Mouse (Mus musculus) liver (tissue): Measurements from ENCODE around the gene Dnah11.

ENCODE experiments used
- DNase-seq: peaks from one replicate; pipeline ENCODE4 v3.0.0-alpha.2; 2020; ENCODE audit warnings: mixed read lengths

The Dnah11 gene

GRCm38 (mm10) chr12:118084806-118085205, 114.0 kb downstream of the Dnah11 start:
- DNase-seq, result no peak

DNA sequence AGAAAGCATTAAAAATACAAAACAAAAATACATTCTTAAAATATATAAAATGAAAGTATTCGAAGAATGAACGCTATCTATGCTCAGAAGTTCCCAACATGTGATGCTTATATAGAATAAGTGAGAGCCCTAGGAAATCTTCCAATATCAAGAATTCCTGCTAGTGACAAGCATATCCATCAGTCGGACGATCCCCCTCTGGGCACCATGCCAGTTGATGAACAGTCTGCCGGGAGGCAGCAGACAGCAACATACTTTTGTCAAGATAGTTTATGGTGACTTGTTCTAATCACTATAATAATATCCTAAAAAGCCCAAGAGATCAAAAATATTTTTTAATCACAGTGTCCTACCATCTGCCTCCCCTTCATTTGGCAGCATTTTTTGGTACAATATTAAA, 114.7 kb downstream of the Dnah11 start:
- DNase-seq, result peak; percentile 18

DNA sequence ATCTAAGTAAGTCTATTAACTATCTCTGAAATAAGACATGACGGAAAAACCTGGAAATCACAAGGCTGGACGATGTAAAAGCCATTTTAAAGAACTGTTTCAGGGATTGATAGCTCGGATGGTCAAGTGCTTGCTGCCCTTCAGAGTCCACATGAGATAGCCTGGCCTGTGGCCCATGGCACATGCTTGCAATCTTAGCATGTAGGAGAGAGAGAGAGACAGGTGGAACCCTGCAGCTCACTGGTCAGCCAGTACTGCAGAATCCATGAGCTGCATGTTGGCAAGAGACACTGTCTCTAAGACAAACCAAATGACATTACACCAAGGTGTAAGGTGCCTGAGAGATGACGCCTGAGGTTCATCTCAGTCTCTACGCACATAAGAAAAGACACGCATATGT, 118.4 kb downstream of the Dnah11 start:
- no peak for DNase-seq

DNA sequence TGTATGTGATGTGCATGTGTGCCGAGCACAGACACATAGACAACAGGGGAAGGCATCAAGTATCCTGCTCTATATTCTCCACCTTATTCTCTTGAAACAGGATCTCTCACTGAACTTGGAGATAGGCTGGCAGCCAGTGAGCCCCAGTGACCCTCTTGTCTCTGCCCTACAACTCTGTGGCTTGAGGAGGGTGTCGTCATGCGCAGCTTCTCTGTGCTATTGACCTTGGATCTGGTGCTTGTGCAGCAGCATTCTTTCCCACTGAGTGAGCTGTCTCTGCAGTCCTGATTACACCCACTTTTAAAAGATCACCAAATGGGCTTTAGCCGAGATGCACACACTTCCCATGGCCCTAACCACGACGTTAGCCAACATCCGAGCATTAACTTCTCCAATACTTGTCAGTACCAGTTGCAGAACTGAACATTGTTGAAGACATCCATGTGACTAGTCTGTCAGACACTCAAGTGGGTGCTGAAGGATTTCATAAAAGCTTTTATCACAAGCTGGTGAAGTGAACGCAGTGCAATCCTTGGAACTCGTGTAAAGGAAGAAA, 120.3 kb downstream of the Dnah11 start:
- DNase-seq, result no peak

DNA sequence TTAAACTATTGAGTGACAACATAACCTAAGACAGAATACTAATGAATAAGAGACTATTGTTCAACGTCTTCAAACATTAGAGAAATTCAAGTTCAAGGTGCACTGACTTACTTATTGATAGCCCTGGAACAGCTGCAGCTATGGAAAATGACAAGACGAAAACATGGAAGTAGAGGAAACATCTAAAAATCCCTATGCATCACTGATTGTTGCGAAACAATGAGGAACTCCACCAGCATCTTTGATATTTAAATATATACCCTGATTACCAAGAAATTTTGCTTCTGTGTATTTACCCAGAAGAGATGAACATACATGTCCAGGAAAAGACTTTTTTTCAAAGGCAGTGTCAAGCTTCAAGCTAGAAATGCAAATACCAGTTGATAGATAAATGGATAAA, 122.0 kb downstream of the Dnah11 start:
- no peak for DNase-seq

DNA sequence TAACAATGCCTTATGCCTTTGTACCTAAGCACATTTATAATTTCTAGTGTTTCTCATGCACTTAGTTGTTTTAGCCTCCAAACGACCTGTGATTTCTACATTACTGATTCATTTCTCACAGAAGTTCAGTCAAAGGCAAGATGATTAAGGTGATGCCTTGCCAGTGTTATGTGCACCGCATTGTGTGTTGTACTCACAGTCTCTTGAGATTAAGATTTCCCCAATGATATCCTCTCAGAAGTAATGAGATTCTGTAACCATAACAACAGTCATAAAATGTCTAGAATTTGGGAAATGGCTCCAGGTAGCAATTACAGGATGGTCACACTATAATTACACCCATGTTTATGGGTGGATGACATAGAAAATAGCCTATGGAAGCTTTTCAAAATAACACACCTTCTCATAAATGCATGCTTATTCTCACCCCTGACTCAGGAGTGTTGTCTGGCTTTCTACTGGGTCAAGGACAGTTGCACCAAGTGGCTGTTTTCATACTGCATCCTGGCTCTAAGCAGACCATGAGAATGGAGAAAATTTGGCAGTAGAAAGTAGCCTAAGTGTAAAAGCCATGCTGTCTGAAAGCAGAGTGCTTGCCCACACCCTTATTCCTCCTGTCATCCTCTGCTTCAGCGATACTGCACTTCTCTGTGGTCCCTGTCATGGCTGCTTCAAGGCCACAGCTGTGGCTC, 126.5 kb downstream of the Dnah11 start:
- DNase-seq, result no peak

DNA sequence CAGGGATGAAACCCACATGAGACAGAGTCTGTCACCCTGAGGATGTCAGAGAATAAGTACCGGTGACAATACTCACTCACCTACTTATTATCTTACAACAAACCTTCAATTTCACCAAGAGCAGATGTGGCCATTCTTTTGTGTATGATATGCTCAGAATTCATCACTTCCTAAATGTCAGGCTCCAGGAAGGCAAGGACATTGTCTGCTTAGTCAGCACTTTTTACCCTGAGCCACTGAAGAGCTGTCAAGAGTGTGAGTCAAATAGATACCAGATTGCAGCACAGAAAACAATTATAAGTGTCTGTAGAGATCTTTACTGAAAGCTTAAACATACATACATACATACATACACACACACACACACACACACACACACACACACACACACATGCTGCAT, 127.2 kb downstream of the Dnah11 start:
- no peak for DNase-seq

GRCm38 (mm10) chr12:118068785-118069184, 130.1 kb downstream of the Dnah11 start:
- DNase-seq, result no peak

GRCm38 (mm10) chr12:118062343-118062742, 136.5 kb downstream of the Dnah11 start:
- no peak for DNase-seq

GRCm38 (mm10) chr12:118056876-118057275, 142.0 kb downstream of the Dnah11 start:
- no peak for DNase-seq

DNA sequence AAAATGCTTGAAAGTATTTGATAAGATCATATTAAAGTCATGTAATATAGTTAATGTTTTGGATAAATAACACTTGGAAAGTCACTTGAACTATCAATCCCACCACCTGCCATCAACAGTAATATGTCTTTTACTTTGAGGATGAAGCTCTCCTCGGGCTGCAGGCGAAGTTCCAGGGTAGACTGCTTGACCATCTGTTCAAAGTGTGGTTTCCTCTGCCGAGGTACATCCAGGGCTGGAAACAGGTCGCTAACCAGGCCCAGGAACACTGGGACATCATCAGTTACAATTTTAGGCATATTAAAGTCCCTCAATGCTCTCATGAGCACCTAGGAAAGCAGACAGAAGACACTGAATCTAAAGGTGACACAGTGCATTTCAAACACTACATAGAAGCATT, 153.5 kb downstream of the Dnah11 start:
- DNase-seq, result no peak

DNA sequence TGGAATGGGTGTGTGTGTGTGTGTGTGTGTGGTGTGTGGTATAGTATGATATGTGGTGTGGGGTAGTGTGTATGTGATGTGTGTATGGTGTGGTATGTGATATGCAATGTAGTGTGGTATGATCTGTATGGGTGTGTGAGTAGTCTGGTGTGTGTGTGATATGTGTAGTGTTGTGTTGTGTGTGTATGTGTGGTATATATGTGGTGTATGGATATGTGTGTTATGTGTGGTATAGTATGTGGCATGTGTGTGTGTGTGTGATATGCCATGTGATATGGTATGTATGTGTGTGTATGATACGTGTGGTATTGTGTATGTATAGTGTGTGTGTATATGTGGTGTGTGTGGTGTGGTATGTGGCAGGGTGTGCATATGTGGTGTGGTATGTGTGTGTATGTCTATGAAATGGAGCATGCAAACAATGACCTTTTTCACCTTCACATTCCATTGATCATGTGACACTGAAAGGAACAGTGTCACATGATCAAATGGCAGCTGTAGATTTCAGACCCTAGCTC, 155.7 kb downstream of the Dnah11 start:
- DNase-seq, result no peak

GRCm38 (mm10) chr12:118042196-118042595, 156.6 kb downstream of the Dnah11 start:
- no peak for DNase-seq

DNA sequence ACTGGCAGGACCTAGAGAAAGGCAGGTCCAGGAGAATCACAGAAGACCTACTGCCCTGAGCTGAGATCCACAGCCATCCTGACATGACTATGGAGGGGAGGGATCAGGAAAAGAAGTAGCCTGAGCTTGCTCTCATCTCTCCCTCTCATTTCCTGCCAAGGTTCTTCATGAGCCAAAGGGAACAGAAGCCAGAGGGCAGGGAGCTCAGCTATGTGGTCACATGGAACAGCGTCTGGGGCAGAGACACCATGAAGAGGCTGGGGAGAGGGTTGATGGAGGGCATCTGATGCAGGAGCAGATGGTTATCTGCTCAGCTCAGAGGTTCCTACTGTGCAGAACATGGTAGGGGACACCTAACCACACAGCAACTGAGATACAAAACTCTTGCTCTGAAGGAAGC, 163.9 kb downstream of the Dnah11 start:
- DNase-seq, result no peak

DNA sequence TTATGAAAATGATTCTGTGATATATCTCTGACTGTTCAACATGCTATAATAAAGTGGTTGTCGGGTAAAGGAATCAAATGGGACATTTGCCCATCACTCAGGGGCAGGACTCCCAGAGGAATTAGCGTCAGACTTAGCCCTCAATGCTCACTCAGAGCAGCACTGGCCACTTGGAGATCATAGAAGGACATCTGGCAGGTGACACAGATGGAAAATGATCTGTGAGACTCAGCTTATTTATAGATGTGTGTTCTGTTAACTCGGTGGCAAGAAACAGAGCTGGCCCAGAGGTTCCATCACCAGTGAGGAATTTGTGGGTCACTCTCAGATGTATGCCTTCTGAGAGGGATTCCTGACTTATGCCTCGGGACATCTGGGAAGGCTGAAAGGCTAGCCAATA, 173.1 kb downstream of the Dnah11 start:
- no peak for DNase-seq

GRCm38 (mm10) chr12:118018936-118019335, 179.9 kb downstream of the Dnah11 start:
- DNase-seq, result no peak

DNA sequence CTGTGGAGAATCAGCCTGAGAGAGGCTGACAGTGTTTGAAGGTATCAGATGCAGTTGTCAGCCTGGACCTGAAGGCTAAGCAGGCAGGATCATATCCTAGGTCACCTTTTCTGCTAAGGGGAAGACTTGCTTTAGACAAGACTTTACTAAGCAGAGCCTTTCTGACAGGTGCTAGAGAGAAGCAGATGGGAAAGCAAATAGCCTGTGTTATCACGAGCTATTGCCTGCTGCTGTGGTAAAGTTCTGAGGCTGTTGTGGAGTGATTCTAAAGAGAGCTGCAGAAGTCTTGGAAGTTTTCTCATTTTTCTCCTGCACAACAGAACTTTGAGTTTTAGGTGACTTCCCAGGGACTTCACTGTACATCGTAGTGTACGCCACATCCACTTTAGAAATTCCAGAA, 185.0 kb downstream of the Dnah11 start:
- no peak for DNase-seq

GRCm38 (mm10) chr12:118011921-118012320, 186.9 kb downstream of the Dnah11 start:
- DNase-seq, result no peak

DNA sequence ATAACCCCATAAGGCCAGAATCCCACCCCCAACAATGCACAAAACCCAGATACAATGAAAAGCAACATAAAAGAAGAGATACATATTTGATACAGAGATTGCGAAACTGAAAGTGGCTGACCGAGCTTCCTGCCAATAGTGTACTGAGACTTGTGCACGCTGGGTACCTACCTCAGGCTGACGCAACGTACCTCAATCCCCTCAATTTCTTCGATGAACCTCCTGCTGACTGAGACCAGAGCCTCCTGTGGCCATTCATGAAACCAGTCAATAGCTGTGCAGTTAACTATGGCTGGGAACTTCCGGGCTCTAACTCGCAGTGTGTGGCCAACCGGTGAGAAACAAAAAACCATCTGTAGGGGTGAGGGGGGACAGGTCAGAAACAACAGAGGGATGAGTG, 203.9 kb downstream of the Dnah11 start:
- DNase-seq, result no peak

- DNase-seq, result peak; percentile 77
Observed at GRCm38 (mm10) chr12:117993499-117993898, 205.3 kb downstream of the Dnah11 start.

- DNase-seq, result no peak
Observed at GRCm38 (mm10) chr12:117989018-117989828, 209.6 kb downstream of the Dnah11 start.

GRCm38 (mm10) chr12:117980315-117980714, 218.5 kb downstream of the Dnah11 start:
- DNase-seq, result no peak

DNA sequence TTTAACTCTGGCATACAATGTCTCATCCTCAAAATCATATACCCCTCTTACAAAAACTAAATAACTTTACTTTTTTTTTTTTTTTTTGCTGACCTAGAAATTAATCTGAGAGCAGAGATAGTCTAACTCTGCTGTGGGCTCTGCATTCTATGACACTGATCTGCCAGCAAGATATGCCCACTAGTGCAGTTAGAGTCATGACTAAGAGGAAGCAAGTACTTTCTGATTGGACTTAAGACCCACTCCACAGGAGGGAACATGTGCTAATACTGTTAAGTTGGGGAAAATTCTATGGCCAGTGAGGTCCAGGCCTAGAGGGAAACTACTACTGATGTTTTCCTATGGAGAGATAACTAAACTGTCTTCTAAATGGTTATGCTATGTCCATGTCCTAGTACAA, 225.1 kb downstream of the Dnah11 start:
- no peak for DNase-seq

DNA sequence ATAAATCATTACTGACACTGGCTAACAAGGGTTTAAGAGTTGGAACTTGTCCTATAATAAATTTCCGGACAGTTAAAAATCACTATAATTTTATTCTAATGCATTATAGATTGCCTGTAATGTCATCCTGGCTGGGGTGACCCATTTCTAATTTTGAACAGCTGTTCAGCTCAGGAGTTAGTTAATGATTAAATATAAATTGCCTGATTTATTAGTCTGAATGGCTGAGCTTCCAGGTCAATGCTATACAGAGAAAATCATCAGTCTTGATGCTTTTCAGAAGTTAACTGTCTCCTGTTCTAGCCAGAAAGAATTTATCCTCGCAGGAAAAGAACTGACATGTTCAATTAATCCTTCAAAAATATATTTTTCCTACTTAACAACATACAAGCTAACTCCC, 236.1 kb downstream of the Dnah11 start:
- no peak for DNase-seq
